Mouse (Mus musculus): ENCODE data around the gene Nudt7. TPM values are rescaled to one million over a fixed set of nuclear protein-coding genes. Genes with fewer than 3 reads are reported as not detected.

The Nudt7 gene
- polyA plus RNA-seq, 1 experiment from 2014 or later, result 32.0 TPM

- WGBS, result 74% methylated on average over 20 of the region's 20 CpGs
Measured at GRCm38 (mm10) chr8:114109365-114110140, 23.8 kb upstream of the Nudt7 start.

GRCm38 (mm10) chr8:114115076-114115475 is 18.3 kb upstream of the Nudt7 start:
- Histone ChIP-seq H3K4me1 (ENCODE audit: control insufficient read depth, insufficient read depth, low read length) (no peaks in the 10 kb centered on the region), H3K9ac (ENCODE audit: low read length) (no peak overlapping the region), H3K36me3 (ENCODE audit: control insufficient read depth, insufficient read depth) (no peaks in the 10 kb centered on the region), H3K4me3 (ENCODE audit: low read length) (no peak overlapping the region), H3K27ac (ENCODE audit: low read length) (no peak overlapping the region), H3K27me3 (ENCODE audit: control insufficient read depth, insufficient read depth, low read length) (no peaks in the 10 kb centered on the region), H3K9me3 (replicated peaks; ENCODE audit: control insufficient read depth, low read length) (no peaks in the 10 kb centered on the region), H3K4me2 (ENCODE audit: low read depth, low read length) (no peak overlapping the region)
- 65% methylated on average over 1 of the region's 1 CpGs for whole genome bisulfite sequencing
- no peak for ATAC-seq (replicated peaks; ENCODE audit: extremely low read depth, insufficient read depth, low FRiP score)

More at GRCm38 (mm10) chr8:114109365-114110140, 23.8 kb upstream of the Nudt7 start:
- no peak overlapping the region for H3K4me2 ChIP-seq (ENCODE audit: low read depth, low read length)
- H3K4me3 ChIP-seq (ENCODE audit: low read length), result no peak overlapping the region
- H3K4me1 ChIP-seq (ENCODE audit: control insufficient read depth, insufficient read depth, low read length), result no peaks in the 10 kb centered on the region
- no peak for ATAC-seq (replicated peaks; ENCODE audit: extremely low read depth, insufficient read depth, low FRiP score)
- no peaks in the 10 kb centered on the region for H3K36me3 ChIP-seq (ENCODE audit: control insufficient read depth, insufficient read depth)
- H3K9me3 ChIP-seq (replicated peaks; ENCODE audit: control insufficient read depth, low read length), result no peaks in the 10 kb centered on the region
- H3K27ac ChIP-seq (ENCODE audit: low read length), result no peak overlapping the region
- H3K9ac ChIP-seq (ENCODE audit: low read length), result no peak overlapping the region
- H3K27me3 ChIP-seq (ENCODE audit: control insufficient read depth, insufficient read depth, low read length), result no peaks in the 10 kb centered on the region

- Histone ChIP-seq H3K27me3 (ENCODE audit: control insufficient read depth, insufficient read depth, low read length) (no peaks in the 10 kb centered on the region), H3K4me2 (ENCODE audit: low read depth, low read length) (no peak overlapping the region), H3K9ac (ENCODE audit: low read length) (no peak overlapping the region), H3K36me3 (ENCODE audit: control insufficient read depth, insufficient read depth) (no peaks in the 10 kb centered on the region), H3K27ac (ENCODE audit: low read length) (no peak overlapping the region), H3K4me1 (ENCODE audit: control insufficient read depth, insufficient read depth, low read length) (no peaks in the 10 kb centered on the region), H3K9me3 (replicated peaks; ENCODE audit: control insufficient read depth, low read length) (no peaks in the 10 kb centered on the region), H3K4me3 (ENCODE audit: low read length) (no peak overlapping the region)
- no peak for ATAC-seq (replicated peaks; ENCODE audit: extremely low read depth, insufficient read depth, low FRiP score)
- 6% methylated on average over 2 of the region's 2 CpGs for WGBS
Measured at GRCm38 (mm10) chr8:114116049-114116448, 17.3 kb upstream of the Nudt7 start.

GRCm38 (mm10) chr8:114117439-114117838 is 15.9 kb upstream of the Nudt7 start:
- H3K27me3 ChIP-seq (ENCODE audit: control insufficient read depth, insufficient read depth, low read length), result no peaks in the 10 kb centered on the region
- ATAC-seq (replicated peaks; ENCODE audit: extremely low read depth, insufficient read depth, low FRiP score), result no peak

GRCm38 (mm10) chr8:114121781-114122180 is 11.6 kb upstream of the Nudt7 start:
- Histone ChIP-seq H3K9ac (ENCODE audit: low read length) (no peak overlapping the region), H3K36me3 (ENCODE audit: control insufficient read depth, insufficient read depth) (no peaks in the 10 kb centered on the region), H3K4me2 (ENCODE audit: low read depth, low read length) (no peak overlapping the region), H3K27ac (ENCODE audit: low read length) (no peak overlapping the region), H3K4me3 (ENCODE audit: low read length) (no peak overlapping the region), H3K9me3 (replicated peaks; ENCODE audit: control insufficient read depth, low read length) (no peaks in the 10 kb centered on the region), H3K4me1 (ENCODE audit: control insufficient read depth, insufficient read depth, low read length) (no peaks in the 10 kb centered on the region), H3K27me3 (ENCODE audit: control insufficient read depth, insufficient read depth, low read length) (no peaks in the 10 kb centered on the region)
- 71% methylated on average over 1 of the region's 1 CpGs for WGBS
- ATAC-seq (replicated peaks; ENCODE audit: extremely low read depth, insufficient read depth, low FRiP score), result no peak

More at GRCm38 (mm10) chr8:114117439-114117838, 15.9 kb upstream of the Nudt7 start:
- Histone ChIP-seq H3K4me3 (ENCODE audit: low read length) (no peak overlapping the region), H3K9me3 (replicated peaks; ENCODE audit: control insufficient read depth, low read length) (no peaks in the 10 kb centered on the region), H3K4me1 (ENCODE audit: control insufficient read depth, insufficient read depth, low read length) (no peaks in the 10 kb centered on the region), H3K4me2 (ENCODE audit: low read depth, low read length) (no peak overlapping the region), H3K9ac (ENCODE audit: low read length) (no peak overlapping the region), H3K27ac (ENCODE audit: low read length) (no peak overlapping the region), H3K36me3 (ENCODE audit: control insufficient read depth, insufficient read depth) (no peaks in the 10 kb centered on the region)

- H3K4me1 ChIP-seq (ENCODE audit: control insufficient read depth, insufficient read depth, low read length), result no peaks in the 10 kb centered on the region
- 34% methylated on average over 3 of the region's 3 CpGs for WGBS
- ATAC-seq (replicated peaks; ENCODE audit: extremely low read depth, insufficient read depth, low FRiP score), result no peak
- no peak overlapping the region for H3K4me3 ChIP-seq (ENCODE audit: low read length)
- H3K4me2 ChIP-seq (ENCODE audit: low read depth, low read length), result no peak overlapping the region
- H3K9ac ChIP-seq (ENCODE audit: low read length), result no peak overlapping the region
- no peak overlapping the region for H3K27ac ChIP-seq (ENCODE audit: low read length)
- no peaks in the 10 kb centered on the region for H3K27me3 ChIP-seq (ENCODE audit: control insufficient read depth, insufficient read depth, low read length)
- H3K36me3 ChIP-seq (ENCODE audit: control insufficient read depth, insufficient read depth), result no peaks in the 10 kb centered on the region
- no peaks in the 10 kb centered on the region for H3K9me3 ChIP-seq (replicated peaks; ENCODE audit: control insufficient read depth, low read length)
Measured at GRCm38 (mm10) chr8:114123611-114124010, 9.7 kb upstream of the Nudt7 start.

- Histone ChIP-seq H3K4me1 (ENCODE audit: control insufficient read depth, insufficient read depth, low read length) (no peaks in the 10 kb centered on the region), H3K9ac (ENCODE audit: low read length) (no peak overlapping the region), H3K4me2 (ENCODE audit: low read depth, low read length) (no peak overlapping the region), H3K4me3 (ENCODE audit: low read length) (no peak overlapping the region), H3K36me3 (ENCODE audit: control insufficient read depth, insufficient read depth) (no peaks in the 10 kb centered on the region), H3K27ac (ENCODE audit: low read length) (no peak overlapping the region), H3K27me3 (ENCODE audit: control insufficient read depth, insufficient read depth, low read length) (no peaks in the 10 kb centered on the region), H3K9me3 (replicated peaks; ENCODE audit: control insufficient read depth, low read length) (no peaks in the 10 kb centered on the region)
- 59% methylated on average over 4 of the region's 4 CpGs for WGBS
- ATAC-seq (replicated peaks; ENCODE audit: extremely low read depth, insufficient read depth, low FRiP score), result no peak
Measured at GRCm38 (mm10) chr8:114124084-114124750, 9.1 kb upstream of the Nudt7 start.

GRCm38 (mm10) chr8:114130838-114131237 is 2.5 kb upstream of the Nudt7 start:
- Histone ChIP-seq H3K4me2 (ENCODE audit: low read depth, low read length) (no peak overlapping the region), H3K27me3 (ENCODE audit: control insufficient read depth, insufficient read depth, low read length) (no peaks in the 10 kb centered on the region), H3K4me1 (ENCODE audit: control insufficient read depth, insufficient read depth, low read length) (peaks cover 8% of the 10 kb centered on the region), H3K36me3 (ENCODE audit: control insufficient read depth, insufficient read depth) (no peaks in the 10 kb centered on the region), H3K9ac (ENCODE audit: low read length) (no peak overlapping the region), H3K4me3 (ENCODE audit: low read length) (no peak overlapping the region), H3K27ac (ENCODE audit: low read length) (no peak overlapping the region), H3K9me3 (replicated peaks; ENCODE audit: control insufficient read depth, low read length) (no peaks in the 10 kb centered on the region)
- WGBS, result 79% methylated on average over 7 of the region's 7 CpGs
- ATAC-seq (replicated peaks; ENCODE audit: extremely low read depth, insufficient read depth, low FRiP score), result no peak

GRCm38 (mm10) chr8:114131421-114131820 is 1.9 kb upstream of the Nudt7 start:
- 89% methylated on average over 4 of the region's 4 CpGs for WGBS

More at GRCm38 (mm10) chr8:114131421-114131820, 1.9 kb upstream of the Nudt7 start:
- Histone ChIP-seq H3K4me1 (ENCODE audit: control insufficient read depth, insufficient read depth, low read length) (peaks cover 8% of the 10 kb centered on the region), H3K4me3 (ENCODE audit: low read length) (no peak overlapping the region), H3K9ac (ENCODE audit: low read length) (no peak overlapping the region), H3K27ac (ENCODE audit: low read length) (no peak overlapping the region), H3K27me3 (ENCODE audit: control insufficient read depth, insufficient read depth, low read length) (no peaks in the 10 kb centered on the region), H3K4me2 (ENCODE audit: low read depth, low read length) (no peak overlapping the region), H3K36me3 (ENCODE audit: control insufficient read depth, insufficient read depth) (no peaks in the 10 kb centered on the region), H3K9me3 (replicated peaks; ENCODE audit: control insufficient read depth, low read length) (no peaks in the 10 kb centered on the region)
- ATAC-seq (replicated peaks; ENCODE audit: extremely low read depth, insufficient read depth, low FRiP score), result no peak
